Mouse (Mus musculus) thymus, postnatal 4 days (tissue): ENCODE results near the gene Coq8b.

Experiments used
- DNase-seq: peaks from one replicate; pipeline ENCODE4 v3.0.0; 2021

Gene Coq8b

DNA sequence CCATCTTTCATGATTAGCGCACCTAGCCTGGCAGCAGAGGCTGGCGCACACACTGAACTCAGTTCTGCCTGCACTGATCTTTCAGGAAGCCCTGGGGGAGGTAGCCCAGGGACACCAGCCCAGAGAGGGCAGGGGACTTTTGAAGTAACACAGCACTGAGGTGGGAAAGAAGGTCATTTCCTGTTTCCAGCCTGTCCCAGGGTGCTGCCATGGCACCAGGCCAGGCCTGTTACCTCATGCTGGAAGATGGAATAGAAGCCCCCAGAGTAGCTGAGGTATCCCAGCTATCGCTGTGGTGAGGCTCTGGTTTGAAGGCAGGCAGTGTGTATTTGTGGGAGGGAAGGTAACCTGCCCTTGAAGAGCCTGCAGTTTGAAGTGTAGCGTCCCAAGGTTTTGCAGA, 42.1 kb downstream of the Coq8b start:
- DNase-seq, result no peak

GRCm38 (mm10) chr7:27276021-27276420, 43.2 kb downstream of the Coq8b start:
- peak; percentile 40 for DNase-seq

- DNase-seq, result peak; percentile 33
Measured at GRCm38 (mm10) chr7:27277191-27277590, 44.4 kb downstream of the Coq8b start.

GRCm38 (mm10) chr7:27281717-27282116, 48.9 kb downstream of the Coq8b start:
- DNase-seq, result no peak

DNA sequence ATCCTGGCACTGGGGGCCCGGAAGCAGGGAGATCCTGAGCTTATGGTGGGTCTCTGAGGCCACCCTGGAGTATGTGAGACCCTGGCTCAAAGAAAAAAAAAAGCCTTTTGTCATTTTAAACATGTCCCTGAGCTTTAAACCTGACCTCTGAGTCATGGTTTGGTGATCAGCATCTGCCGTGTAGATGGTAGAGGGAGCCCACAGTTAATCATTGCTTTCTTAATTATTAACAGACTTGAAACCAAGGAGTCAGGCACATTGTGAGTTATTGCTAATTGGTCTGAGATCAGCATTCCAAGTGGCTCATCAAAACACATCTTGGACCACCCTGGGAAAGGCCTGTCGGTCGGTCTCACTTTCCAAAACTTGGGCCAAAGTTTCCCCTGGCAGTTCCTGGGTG, 49.4 kb downstream of the Coq8b start:
- DNase-seq, result no peak

- peak; percentile 64 for DNase-seq
Measured at GRCm38 (mm10) chr7:27284865-27285697, 52.3 kb downstream of the Coq8b start.

GRCm38 (mm10) chr7:27285698-27286066, 52.9 kb downstream of the Coq8b start:
- DNase-seq, result peak; percentile 79

GRCm38 (mm10) chr7:27288732-27289131, 55.9 kb downstream of the Coq8b start:
- DNase-seq, result no peak

DNA sequence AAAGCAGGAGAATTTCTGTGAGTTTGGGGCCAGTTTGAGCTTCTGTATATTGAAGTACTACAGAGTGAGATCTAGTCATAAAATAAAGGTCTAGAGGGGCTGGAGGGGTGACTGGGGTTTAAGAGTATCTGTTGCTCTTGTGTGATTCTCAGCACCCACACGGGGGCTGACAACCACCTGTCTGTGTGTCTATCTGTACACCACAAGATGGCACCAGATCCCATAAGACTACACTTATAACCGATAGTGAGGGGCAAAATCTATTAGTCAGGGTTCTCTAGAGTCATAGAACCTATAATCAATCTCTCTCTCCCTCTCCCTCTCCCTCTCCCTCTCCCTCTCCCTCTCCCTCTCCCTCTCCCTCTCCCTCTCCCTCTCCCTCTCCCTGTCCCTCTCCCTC, 57.7 kb downstream of the Coq8b start:
- no peak for DNase-seq

DNA sequence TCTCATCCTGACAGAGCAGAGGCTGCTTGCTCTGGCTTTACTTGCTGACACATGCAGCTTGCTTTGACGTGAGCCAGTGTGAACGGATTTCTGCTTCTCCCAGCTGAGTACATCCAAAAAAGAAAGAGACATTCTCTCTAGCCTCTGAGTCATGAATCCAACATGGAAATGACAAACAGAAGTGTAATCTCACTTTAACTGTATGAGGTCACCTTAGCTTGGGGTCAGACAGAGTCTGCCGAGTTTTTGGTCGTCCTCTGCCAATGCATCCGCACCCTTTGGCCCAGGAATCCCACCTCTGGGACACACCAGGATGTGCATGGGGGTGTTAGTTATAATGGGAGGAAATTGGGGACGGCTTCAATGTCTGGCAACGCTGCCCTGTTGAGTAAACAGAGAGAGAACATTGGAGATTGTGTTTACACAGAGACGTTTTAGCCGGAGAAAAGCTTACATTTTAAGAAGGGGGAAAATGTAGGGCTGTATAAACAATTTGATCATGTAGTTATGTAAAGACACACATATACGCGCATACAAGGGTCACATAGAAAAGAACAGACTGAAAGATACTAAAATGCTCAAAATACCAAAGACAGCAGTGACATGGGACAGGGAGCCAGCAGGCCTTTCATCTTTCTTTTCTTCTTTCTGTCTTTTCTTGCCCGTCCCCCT, 59.1 kb downstream of the Coq8b start:
- DNase-seq, result no peak

DNA sequence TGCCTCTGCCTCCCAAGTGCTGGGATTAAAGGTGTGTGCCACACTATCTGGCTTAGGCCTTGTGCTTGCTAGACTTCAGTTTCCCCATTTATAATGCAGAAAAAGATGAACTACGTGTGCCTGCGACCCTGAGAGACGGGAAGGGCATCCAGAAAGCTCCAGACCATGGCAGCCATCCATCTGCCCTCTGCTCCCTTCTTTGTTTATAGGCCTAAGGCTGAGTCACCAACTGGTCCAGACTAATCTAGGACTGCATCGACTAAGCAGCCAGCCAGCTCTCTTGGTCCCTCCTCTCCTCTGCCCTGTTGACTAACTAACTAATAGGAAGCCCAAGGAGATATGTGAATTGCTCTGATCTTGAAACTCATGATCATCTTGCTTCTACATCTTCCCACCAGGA, 63.1 kb downstream of the Coq8b start:
- DNase-seq, result no peak

GRCm38 (mm10) chr7:27296518-27296917, 63.7 kb downstream of the Coq8b start:
- no peak for DNase-seq

DNA sequence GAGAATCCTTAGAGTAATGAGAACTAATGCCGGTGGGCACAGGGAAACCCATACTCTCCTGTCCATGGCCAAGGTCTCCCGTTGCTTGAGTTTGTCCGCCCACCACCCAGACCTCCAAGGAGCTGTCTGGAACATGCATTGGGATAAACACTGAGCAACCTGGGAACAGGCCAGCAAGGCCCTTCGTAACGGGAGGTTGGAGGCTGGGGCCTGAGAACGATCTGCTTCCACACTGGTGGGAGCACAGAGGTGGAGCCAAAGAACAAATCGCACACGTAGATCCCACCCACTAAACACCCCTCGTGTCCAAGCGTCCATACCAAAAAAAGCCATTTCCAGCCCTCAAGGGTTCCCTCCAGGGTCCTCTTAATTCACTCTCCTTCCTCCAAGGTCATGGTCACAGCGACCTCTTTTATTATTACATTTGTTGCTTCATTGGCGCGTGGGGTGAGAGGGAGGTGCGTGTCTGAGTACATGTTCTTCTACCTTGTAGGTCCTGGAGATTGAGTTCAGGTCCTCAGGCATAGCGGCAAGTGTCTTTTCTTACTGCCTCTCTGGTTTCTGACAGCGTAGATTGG, 65.3 kb downstream of the Coq8b start:
- DNase-seq, result no peak

DNA sequence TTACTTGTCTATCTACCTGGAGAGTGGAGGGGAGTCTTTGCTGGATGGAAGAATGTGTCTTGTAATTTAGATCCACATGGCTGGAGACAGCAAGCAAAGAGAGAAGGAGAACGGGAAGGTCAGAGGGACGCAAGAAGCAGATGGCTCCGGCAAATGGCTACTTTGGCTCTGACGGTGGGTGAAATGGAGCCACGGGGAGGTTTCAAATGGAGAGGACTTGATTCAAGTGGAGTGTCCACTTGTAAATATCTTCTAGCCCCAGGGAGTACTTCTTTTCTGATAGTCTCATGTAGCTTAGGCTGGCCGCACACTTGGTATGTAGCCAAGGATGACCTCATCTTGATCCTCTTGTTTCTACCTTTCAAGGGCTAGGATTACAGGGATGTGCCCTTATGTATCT, 66.0 kb downstream of the Coq8b start:
- no peak for DNase-seq

- no peak for DNase-seq
Measured at GRCm38 (mm10) chr7:27300351-27300750, 67.5 kb downstream of the Coq8b start.

DNA sequence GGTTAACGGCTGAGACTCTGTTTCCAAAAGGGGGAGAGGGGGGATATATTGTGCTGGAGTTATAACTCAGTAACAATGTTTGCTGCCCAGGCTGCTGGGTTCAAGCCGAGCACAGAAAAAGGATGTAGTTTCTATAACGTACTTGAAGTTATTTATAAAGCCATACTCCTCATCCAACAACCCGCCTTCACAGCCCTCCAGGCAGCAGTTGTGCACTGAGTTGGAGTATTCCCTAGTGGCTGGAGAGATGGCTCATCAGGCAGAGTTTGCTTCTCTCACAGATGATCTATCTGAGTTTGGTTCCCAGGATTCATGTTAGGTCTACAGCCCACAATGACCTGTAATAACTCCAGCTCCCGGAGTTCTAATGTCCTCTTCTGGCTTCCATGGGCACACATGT, 68.0 kb downstream of the Coq8b start:
- DNase-seq, result no peak

GRCm38 (mm10) chr7:27302172-27302571, 69.3 kb downstream of the Coq8b start:
- peak; percentile 75 for DNase-seq

- no peak for DNase-seq
Measured at GRCm38 (mm10) chr7:27305091-27305730, 72.4 kb downstream of the Coq8b start.

GRCm38 (mm10) chr7:27306161-27307160, 73.6 kb downstream of the Coq8b start:
- peak; percentile 72 for DNase-seq

DNA sequence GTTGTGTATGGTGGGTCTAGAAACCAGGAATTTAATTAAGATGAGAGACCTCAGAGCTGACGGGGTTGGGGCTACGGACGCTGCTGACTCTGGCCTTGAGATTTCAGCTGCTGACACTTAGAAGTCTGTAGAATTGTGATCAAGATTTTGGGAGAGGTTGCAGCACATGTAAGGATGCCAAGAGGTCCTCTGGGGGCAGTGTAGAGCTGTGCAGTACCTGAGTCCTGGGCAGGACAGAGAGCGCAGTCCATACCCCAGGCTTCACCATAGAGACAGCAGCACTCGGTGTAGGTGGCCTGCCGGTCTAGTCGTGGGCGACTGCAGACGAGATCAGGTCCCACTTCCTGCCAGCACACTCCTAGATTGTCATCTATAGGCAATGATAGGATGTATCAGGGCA, 74.7 kb downstream of the Coq8b start:
- DNase-seq, result peak; percentile 34
